Mouse (Mus musculus) hindbrain, embryonic 15.5 days (tissue): ENCODE measurements around the gene Btg4. TPM values are rescaled to one million over a fixed set of nuclear protein-coding genes. Genes with fewer than 3 reads are reported as not detected.

Experiments used
- microRNA counts: library from miRNA; unstranded; fragments of <30 nt; microRNA quantifications from one replicate; lab custom pipeline; 2016
- microRNA-seq: library from miRNA; unstranded; fragments of <30 nt; microRNA quantifications from one replicate; pipeline ENCODE4, GENCODE M21; 2016
- polyA plus RNA-seq: library from polyadenylated mRNA; unstranded; fragments of >200 nt; fragmentation: Nextera tagmentation; extraction: Ambion mirVana; gene quantifications from 2 replicates; pipeline ENCODE4 v1.2.1, GENCODE M21; 2015

Btg4 gene
- polyA plus RNA-seq, 1 experiment from 2014 or later = not detected

MicroRNA genes within 50 kb of the gene (microRNA counts, 519-probe panel; counts per million panel counts)
- microRNA mmu-miR-34b-3p (lab: Ali Mortazavi, UCI) = 2,727 counts per million, percentile 51 among the panel's probes with 10 or more counts
- microRNA mmu-miR-34b-5p (lab: Ali Mortazavi, UCI) = 2,550 counts per million, percentile 42 among the panel's probes with 10 or more counts
- 4,163 counts per million, percentile 86 among the panel's probes with 10 or more counts for microRNA mmu-miR-34c (lab: Ali Mortazavi, UCI)

Small RNAs within 50 kb of the gene (microRNA-seq; reads per million reads assigned to microRNA genes)
- gene Mir34b (54.9 reads per million, percentile 44 among the genes with 10 or more reads in this experiment), gene Mir34c (1,525 reads per million, percentile 80 among the genes with 10 or more reads in this experiment)

Other genes starting within 250 kb of the Btg4 start
- gene Ppp2r1b, start 215.6 kb upstream of the Btg4 start, polyA plus RNA-seq = 43.8 and 44.8 TPM in 2 replicates
- 15.1 and 15.2 TPM in 2 replicates for gene Sik2, start 51.8 kb upstream of the Btg4 start, polyA plus RNA-seq
- gene Layn, start 16.2 kb downstream of the Btg4 start, polyA plus RNA-seq = 1.2 and 3.3 TPM in 2 replicates
- 0.77 and 1.2 TPM in 2 replicates for gene 4833427G06Rik, start 41.2 kb downstream of the Btg4 start, polyA plus RNA-seq
- not detected in 2 replicates for gene Gm32742, start 104.6 kb downstream of the Btg4 start, polyA plus RNA-seq
- 0.10 and 0.27 TPM in 2 replicates for gene Pou2af1, start 152.8 kb downstream of the Btg4 start, polyA plus RNA-seq
- 1.0 and 1.4 TPM in 2 replicates for gene Colca2, start 217.7 kb downstream of the Btg4 start, polyA plus RNA-seq